ENCODE assay signal across 8 mouse cellular contexts in genomic region chr3:79178070-79178469, GRCm38 (mm10).
DNase-seq lines count a peak whose midpoint lies in the region; ATAC-seq and TF ChIP-seq lines count a peak whose summit lies in the region.

No protein-coding gene starts in this region.

- no peaks in the 10 kb centered on the region for H3K36me3 ChIP-seq in liver, embryonic 13.5 days
- no peaks in the 10 kb centered on the region for H3K36me3 ChIP-seq in liver, embryonic 12.5 days
- no peaks in the 10 kb centered on the region for H3K36me3 ChIP-seq in lung, embryonic 15.5 days
- H3K36me3 ChIP-seq in stomach, postnatal 0 days (ENCODE audit: control insufficient read depth, insufficient read depth, low read length), result no peaks in the 10 kb centered on the region; the same call in 1 of the 2 replicates

- peak overlapping the region; percentile 11; the same call in 1 of the 2 replicates for H3K27ac ChIP-seq in cerebellum, adult 2 months (ENCODE audit: insufficient read depth, low read length)
- H3K27ac ChIP-seq in liver, embryonic 13.5 days, result peak overlapping the region; percentile 43
- no peak overlapping the region for H3K27ac ChIP-seq in liver, embryonic 12.5 days
- H3K27ac ChIP-seq in lung, embryonic 15.5 days, result peak overlapping the region; percentile 48; the same call in 1 of the 2 replicates
- H3K27ac ChIP-seq in stomach, postnatal 0 days (replicated peaks), result peak overlapping the region; percentile 71

- WGBS in cerebellum, adult 2 months, result 88% methylated on average over 6 of the region's 6 CpGs
- 56% methylated on average over 6 of the region's 6 CpGs for WGBS in liver, embryonic 13.5 days (ENCODE audit: insufficient replicate concordance)
- 64% methylated on average over 6 of the region's 6 CpGs for WGBS in liver, embryonic 12.5 days (ENCODE audit: insufficient replicate concordance)
- WGBS in lung, embryonic 15.5 days, result 61% methylated on average over 6 of the region's 6 CpGs
- 45% methylated on average over 6 of the region's 6 CpGs for WGBS in stomach, postnatal 0 days

- TF ChIP-seq EP300 in stomach, postnatal 0 days (optimal IDR thresholded peaks at IDR 0.05), result no peak

- H3K4me2 ChIP-seq in liver, embryonic 13.5 days, result no peak overlapping the region
- H3K4me2 ChIP-seq in liver, embryonic 12.5 days, result no peak overlapping the region
- peak overlapping the region; percentile 28 for H3K4me2 ChIP-seq in lung, embryonic 15.5 days
- H3K4me2 ChIP-seq in stomach, postnatal 0 days (replicated peaks; ENCODE audit: low read depth), result no peak overlapping the region; the same call in 1 of the 2 replicates

- no peak for TF ChIP-seq CTCF in cerebellum, adult 2 months (IDR thresholded peaks at IDR 0.05; ENCODE audit: borderline replicate concordance, insufficient read depth, low read depth, low read length)
- TF ChIP-seq CTCF in stomach, postnatal 0 days (IDR thresholded peaks at IDR 0.05; ENCODE audit: low read depth), result no peak

- H3K4me1 ChIP-seq in cerebellum, adult 2 months (ENCODE audit: control insufficient read depth, insufficient read depth, low read length), result peaks cover 14% of the 10 kb centered on the region
- peaks cover 22% of the 10 kb centered on the region for H3K4me1 ChIP-seq in liver, embryonic 13.5 days (replicated peaks)
- peaks cover 27% of the 10 kb centered on the region; the same call in 1 of the 2 replicates for H3K4me1 ChIP-seq in liver, embryonic 12.5 days
- H3K4me1 ChIP-seq in lung, embryonic 15.5 days, result peaks cover 56% of the 10 kb centered on the region
- H3K4me1 ChIP-seq in stomach, postnatal 0 days (replicated peaks; ENCODE audit: control insufficient read depth, insufficient read depth), result peaks cover 17% of the 10 kb centered on the region

- TF ChIP-seq POLR2A in cerebellum, adult 2 months (IDR thresholded peaks at IDR 0.05; ENCODE audit: borderline replicate concordance, insufficient read depth, low read length), result no peak

- no peaks in the 10 kb centered on the region for H3K27me3 ChIP-seq in cerebellum, adult 2 months (ENCODE audit: control insufficient read depth, insufficient read depth, low read length)
- H3K27me3 ChIP-seq in liver, embryonic 13.5 days, result no peaks in the 10 kb centered on the region
- no peaks in the 10 kb centered on the region for H3K27me3 ChIP-seq in liver, embryonic 12.5 days (replicated peaks)
- H3K27me3 ChIP-seq in lung, embryonic 15.5 days, result no peaks in the 10 kb centered on the region
- no peaks in the 10 kb centered on the region for H3K27me3 ChIP-seq in stomach, postnatal 0 days (ENCODE audit: control insufficient read depth, insufficient read depth, low read length)

- ATAC-seq in cerebellum, adult (ENCODE audit: insufficient number of reproducible peaks, low FRiP score, low TSS enrichment), result no peak
- ATAC-seq in liver, embryonic 13.5 days (ENCODE audit: low read depth), result no peak
- no peak for ATAC-seq in liver, embryonic 12.5 days
- no peak for ATAC-seq in lung, embryonic 15.5 days (ENCODE audit: borderline replicate concordance, extremely low read depth, low FRiP score, low TSS enrichment)
- no peak for ATAC-seq in stomach, postnatal 0 days (ENCODE audit: low FRiP score, low TSS enrichment)

- no peaks in the 10 kb centered on the region for H3K9me3 ChIP-seq in liver, embryonic 13.5 days (replicated peaks)
- no peaks in the 10 kb centered on the region for H3K9me3 ChIP-seq in liver, embryonic 12.5 days (replicated peaks)
- H3K9me3 ChIP-seq in lung, embryonic 15.5 days, result no peaks in the 10 kb centered on the region
- H3K9me3 ChIP-seq in stomach, postnatal 0 days (ENCODE audit: control insufficient read depth, low read length), result no peaks in the 10 kb centered on the region

- DNase-seq in cerebellum, adult 2 months, result no peak
- no peak for DNase-seq in liver, embryonic 13.5 days
- DNase-seq in stomach, postnatal 0 days (ENCODE audit: low spot score), result no peak
- DNase-seq in left cerebral cortex, adult 18-20 months (ENCODE audit: low spot score in 2 of 2), result no peak
- no peak for DNase-seq in frontal cortex, postnatal 14 days (ENCODE audit: low spot score in 2 of 2)

- no peak overlapping the region for H3K4me3 ChIP-seq in cerebellum, adult 2 months (replicated peaks; ENCODE audit: insufficient read depth, low read depth, low read length)
- no peak overlapping the region for H3K4me3 ChIP-seq in liver, embryonic 13.5 days (replicated peaks)
- H3K4me3 ChIP-seq in liver, embryonic 12.5 days, result no peak overlapping the region
- H3K4me3 ChIP-seq in lung, embryonic 15.5 days, result no peak overlapping the region
- H3K4me3 ChIP-seq in stomach, postnatal 0 days (ENCODE audit: low read depth, low read length), result 0 out of 2 replicates have a peak overlapping the region, but pooled peaks have one; percentile 12

- no peak overlapping the region for H3K9ac ChIP-seq in liver, embryonic 13.5 days
- H3K9ac ChIP-seq in liver, embryonic 12.5 days, result no peak overlapping the region
- no peak overlapping the region for H3K9ac ChIP-seq in lung, embryonic 15.5 days
- H3K9ac ChIP-seq in stomach, postnatal 0 days (ENCODE audit: low read length), result no peak overlapping the region
